Mouse (Mus musculus) E14TG2a.4 (cell line): ENCODE measurements at regions not wholly inside any gene's neighbourhood (a gene's known extent, or its start where the extent isn't known, plus 50 kb on each side); places are given as distances from the start of the nearest gene placed in this dataset.

Experiments used
- CTCF ChIP-seq: conservative IDR thresholded peaks from 2 replicates; pipeline ENCODE4 v1.5.1; 2014; ENCODE audit warnings: low read length
- POU5F1 ChIP-seq: IDR thresholded peaks from 2 replicates; pipeline ENCODE4 v1.6.1; 2014; ENCODE audit warnings: low read length, borderline replicate concordance

DNA sequence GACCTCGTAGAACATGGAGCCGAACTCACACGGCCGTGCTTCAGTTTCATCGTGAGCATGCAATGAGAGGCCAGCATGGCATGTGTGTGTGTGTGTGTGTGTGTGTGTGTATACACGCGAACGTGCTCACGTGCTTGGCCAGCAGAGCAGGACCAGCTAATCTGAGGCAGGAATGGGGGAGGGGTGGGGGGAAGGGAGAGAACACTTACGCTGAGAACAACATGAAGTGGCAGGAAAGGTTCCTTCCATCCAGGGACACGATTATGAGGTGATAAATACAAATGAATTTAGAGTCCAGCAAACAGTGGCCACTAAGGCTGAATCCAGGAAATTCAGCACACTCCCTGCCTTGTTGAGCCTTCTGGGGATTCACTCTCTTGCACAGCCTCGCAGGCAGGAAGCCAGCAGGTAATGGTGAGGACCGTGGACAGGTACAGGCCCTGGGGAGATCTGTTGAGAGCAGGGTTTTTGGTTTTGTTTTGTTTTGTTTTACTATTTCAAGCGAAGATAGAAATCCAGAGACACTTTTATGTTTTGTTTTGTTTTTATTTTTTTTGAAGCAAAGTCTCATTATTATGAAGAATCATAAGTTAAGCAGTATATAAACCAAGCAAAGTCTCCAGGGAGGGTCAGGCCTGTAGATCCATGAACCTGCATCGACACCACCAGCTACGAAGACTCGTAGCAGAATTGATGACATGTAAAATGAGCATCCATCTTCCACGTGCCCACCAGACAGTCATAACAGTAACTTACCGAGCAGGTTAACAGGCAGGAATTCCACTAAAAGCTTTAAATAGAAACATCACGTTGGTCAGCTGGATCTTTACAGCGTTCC, 452.0 kb downstream of the Wdr11 start:
- TF ChIP-seq CTCF, result no peak
- no peak for TF ChIP-seq POU5F1
